10 mouse cellular contexts compared by ENCODE assay signal in the genomic region with DNA sequence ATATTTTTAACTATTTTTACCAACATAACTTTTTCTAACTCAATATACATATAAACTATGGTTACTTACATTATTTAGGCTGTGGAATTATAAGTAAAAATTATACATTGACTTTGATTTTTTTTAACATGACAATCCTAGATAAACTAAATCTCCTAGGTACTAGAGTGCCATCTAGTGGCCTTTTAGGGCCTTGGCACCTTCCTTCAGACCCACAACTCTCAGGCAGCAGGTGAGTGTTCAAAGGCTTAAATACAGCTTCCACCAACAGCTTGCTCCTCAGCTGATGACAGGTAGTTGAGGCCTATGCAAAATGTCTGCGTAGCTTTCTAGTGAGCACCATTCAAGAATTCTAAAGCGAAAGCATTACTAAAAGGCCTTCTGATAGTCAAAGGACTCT. TPM values are rescaled to one million over a fixed set of nuclear protein-coding genes. Genes with fewer than 3 reads are reported as not detected.
DNase-seq lines count a peak whose midpoint lies in the region; ATAC-seq and TF ChIP-seq lines count a peak whose summit lies in the region.
"Had no signal": no experiment of that assay in that cellular context is flagged by ENCODE, and none has a peak within 500 bp of the region (broad histone marks: within the 10 kb centered on the region; RNA-seq: fewer than 3 reads in every experiment).

No protein-coding gene starts in this region.

- H3K4me2 ChIP-seq in embryonic facial prominence, embryonic 14.5 days (ENCODE audit: low read depth, low read length), result no peak overlapping the region
- H3K4me2 ChIP-seq in stomach, postnatal 0 days (replicated peaks; ENCODE audit: low read depth), result no peak overlapping the region
- H3K4me2 ChIP-seq: lung, embryonic 15.5 days had no signal

- H3K27me3 ChIP-seq in heart, embryonic 10.5 days (ENCODE audit: insufficient read depth, poor library complexity, severe bottlenecking), result no peaks in the 10 kb centered on the region
- no peaks in the 10 kb centered on the region for H3K27me3 ChIP-seq in embryonic facial prominence, embryonic 14.5 days (replicated peaks; ENCODE audit: control insufficient read depth, insufficient read depth, low read length)
- no peaks in the 10 kb centered on the region for H3K27me3 ChIP-seq in stomach, postnatal 0 days (ENCODE audit: control insufficient read depth, insufficient read depth, low read length)
- H3K27me3 ChIP-seq: lung, embryonic 15.5 days had no signal

- H3K4me3 ChIP-seq in heart, embryonic 10.5 days, result no peak overlapping the region
- no peak overlapping the region for H3K4me3 ChIP-seq in embryonic facial prominence, embryonic 14.5 days (ENCODE audit: low read depth, low read length)
- H3K4me3 ChIP-seq in lung, adult 2 months (replicated peaks; ENCODE audit: extremely low read depth, low read depth, low read length), result no peak overlapping the region
- no peak overlapping the region for H3K4me3 ChIP-seq in stomach, postnatal 0 days (ENCODE audit: low read depth, low read length)
- H3K4me3 ChIP-seq: erythroblast, embryonic 14.5 days; lung, embryonic 15.5 days had no signal

- H3K4me1 ChIP-seq in heart, embryonic 10.5 days, result no peaks in the 10 kb centered on the region
- no peaks in the 10 kb centered on the region for H3K4me1 ChIP-seq in embryonic facial prominence, embryonic 14.5 days (ENCODE audit: control insufficient read depth, insufficient read depth, low read length)
- no peaks in the 10 kb centered on the region for H3K4me1 ChIP-seq in lung, adult 2 months (ENCODE audit: control insufficient read depth, insufficient read depth, low read length)
- no peaks in the 10 kb centered on the region for H3K4me1 ChIP-seq in stomach, postnatal 0 days (replicated peaks; ENCODE audit: control insufficient read depth, insufficient read depth)
- H3K4me1 ChIP-seq: lung, embryonic 15.5 days had no signal

- no peak for TF ChIP-seq EP300 in stomach, postnatal 0 days (optimal IDR thresholded peaks at IDR 0.05)

- H3K36me3 ChIP-seq in heart, embryonic 10.5 days, result peaks cover 53% of the 10 kb centered on the region
- H3K36me3 ChIP-seq in embryonic facial prominence, embryonic 14.5 days (ENCODE audit: control insufficient read depth, insufficient read depth, low read length), result peaks cover 62% of the 10 kb centered on the region
- peaks cover 13% of the 10 kb centered on the region; the same call in 1 of the 2 replicates for H3K36me3 ChIP-seq in stomach, postnatal 0 days (ENCODE audit: control insufficient read depth, insufficient read depth, low read length)

- TF ChIP-seq POLR2A in lung, adult 2 months (IDR thresholded peaks at IDR 0.05; ENCODE audit: borderline replicate concordance, extremely low read depth, low read depth, low read length), result no peak

- H3K9ac ChIP-seq in embryonic facial prominence, embryonic 14.5 days (ENCODE audit: low read depth, low read length), result no peak overlapping the region
- no peak overlapping the region for H3K9ac ChIP-seq in stomach, postnatal 0 days (ENCODE audit: low read length)
- H3K9ac ChIP-seq: lung, embryonic 15.5 days had no signal

- peak; percentile 55 for TF ChIP-seq CTCF in lung, adult 2 months (IDR thresholded peaks at IDR 0.05; ENCODE audit: insufficient read depth, low read length)
- TF ChIP-seq CTCF in stomach, postnatal 0 days (IDR thresholded peaks at IDR 0.05; ENCODE audit: low read depth), result peak; percentile 82

- no peak overlapping the region for H3K27ac ChIP-seq in heart, embryonic 10.5 days
- no peak overlapping the region for H3K27ac ChIP-seq in embryonic facial prominence, embryonic 14.5 days (replicated peaks; ENCODE audit: low read depth, low read length)
- no peak overlapping the region for H3K27ac ChIP-seq in stomach, postnatal 0 days (replicated peaks)
- H3K27ac ChIP-seq: lung, embryonic 15.5 days had no signal

- H3K9me3 ChIP-seq in heart, embryonic 10.5 days, result no peaks in the 10 kb centered on the region
- H3K9me3 ChIP-seq in embryonic facial prominence, embryonic 14.5 days (ENCODE audit: control insufficient read depth, low read length), result no peaks in the 10 kb centered on the region
- no peaks in the 10 kb centered on the region for H3K9me3 ChIP-seq in stomach, postnatal 0 days (ENCODE audit: control insufficient read depth, low read length)
- H3K9me3 ChIP-seq: lung, embryonic 15.5 days had no signal

- WGBS in heart, embryonic 10.5 days, result 59% methylated on average over 2 of the region's 2 CpGs
- WGBS in embryonic facial prominence, embryonic 14.5 days, result 67% methylated on average over 2 of the region's 2 CpGs
- WGBS in lung, adult 2 months, result 63% methylated on average over 2 of the region's 2 CpGs
- 70% methylated on average over 2 of the region's 2 CpGs for WGBS in stomach, postnatal 0 days

- no peak for ATAC-seq in embryonic facial prominence, embryonic 14.5 days (ENCODE audit: low read depth)
- ATAC-seq in stomach, postnatal 0 days (ENCODE audit: low FRiP score, low TSS enrichment), result no peak

- DNase-seq in heart, adult 8-10 months (ENCODE audit: low spot score), result peak; percentile 48
- no peak for DNase-seq in heart, embryonic 10.5 days (ENCODE audit: low spot score)
- peak; percentile 40 to 52 for DNase-seq in B cell, adult 2 months
- peak; percentile 53 for DNase-seq in MN1 (ENCODE audit: low spot score)
- peak; percentile 71 for DNase-seq in embryonic facial prominence, embryonic 14.5 days (ENCODE audit: low spot score)
- no peak for DNase-seq in lung, adult 2 months
- peak; percentile 27 for DNase-seq in stomach, postnatal 0 days (ENCODE audit: low spot score)
- DNase-seq in left cerebral cortex, adult 18-20 months (ENCODE audit: low spot score in 2 of 2), result no peak

RNA-seq across cellular contexts. Expression of gene Nit2, which starts 10.1 kb away (rescaled TPM):
- total RNA-seq in heart, adult 8-10 months (2022), result 10 to 100 TPM; 25.8 to 33.3 (median 29.9) TPM
- polyA plus RNA-seq in heart, embryonic 10.5 days (2016; fragmentation: Nextera tagmentation; extraction: Ambion mirVana), result 42.9 and 58.3 TPM in 2 replicates
- polyA plus RNA-seq in embryonic facial prominence, embryonic 14.5 days (2014; fragmentation: Nextera tagmentation; extraction: Ambion mirVana), result 73.4 and 81.0 TPM in 2 replicates
- polyA plus RNA-seq in lung, adult 2 months (2012; rRNA removed), result 7.9 and 13.1 TPM in 2 replicates
- polyA plus RNA-seq in stomach, postnatal 0 days (2015; fragmentation: Nextera tagmentation; extraction: Ambion mirVana), result 40.2 and 41.3 TPM in 2 replicates
- total RNA-seq in left cerebral cortex, adult 18-20 months (2021), result 10 to 100 TPM; 12.4 to 13.2 TPM

RNA-seq across cellular contexts. Expression of gene Tbc1d23, which starts 54.0 kb away (rescaled TPM):
- total RNA-seq in heart, adult 8-10 months (2022), result 10 to 100 TPM; 21.8 to 26.5 (median 24.0) TPM
- 16.7 and 17.5 TPM in 2 replicates for polyA plus RNA-seq in heart, embryonic 10.5 days (2016; fragmentation: Nextera tagmentation; extraction: Ambion mirVana)
- polyA plus RNA-seq in embryonic facial prominence, embryonic 14.5 days (2014; fragmentation: Nextera tagmentation; extraction: Ambion mirVana), result 34.1 and 34.5 TPM in 2 replicates
- 10.0 and 15.2 TPM in 2 replicates for polyA plus RNA-seq in lung, adult 2 months (2012; rRNA removed)
- 16.9 and 17.1 TPM in 2 replicates for polyA plus RNA-seq in stomach, postnatal 0 days (2015; fragmentation: Nextera tagmentation; extraction: Ambion mirVana)
- 10 to 100 TPM; 45.3 to 45.8 TPM for total RNA-seq in left cerebral cortex, adult 18-20 months (2021)

RNA-seq across cellular contexts. Expression of gene Tomm70a, which starts 55.8 kb away (rescaled TPM):
- total RNA-seq in heart, adult 8-10 months (2022), result 10 to 100 TPM; 36.3 to 45.4 (median 41.1) TPM
- 50.3 and 51.2 TPM in 2 replicates for polyA plus RNA-seq in heart, embryonic 10.5 days (2016; fragmentation: Nextera tagmentation; extraction: Ambion mirVana)
- polyA plus RNA-seq in embryonic facial prominence, embryonic 14.5 days (2014; fragmentation: Nextera tagmentation; extraction: Ambion mirVana), result 52.6 and 54.5 TPM in 2 replicates
- 7.6 and 8.3 TPM in 2 replicates for polyA plus RNA-seq in lung, adult 2 months (2012; rRNA removed)
- polyA plus RNA-seq in stomach, postnatal 0 days (2015; fragmentation: Nextera tagmentation; extraction: Ambion mirVana), result 26.5 and 27.2 TPM in 2 replicates
- 100 to 1,000 TPM; 100 to 111 TPM for total RNA-seq in left cerebral cortex, adult 18-20 months (2021)

Comparison
In these comparisons a context has a peak if more than half of its experiments do, and no peak if none do; other contexts are left out.
1. DNase-seq: peak in heart, adult 8-10 months (single experiment), B cell, adult 2 months (2 of 2), MN1 (single experiment), embryonic facial prominence, embryonic 14.5 days (single experiment) and stomach, postnatal 0 days (single experiment); none in heart, embryonic 10.5 days (single experiment), lung, adult 2 months (single experiment) and left cerebral cortex, adult 18-20 months (0 of 2).